Mouse (Mus musculus) bone marrow macrophage, adult 2 months (primary cell): ENCODE results near the gene Slc13a5.

Experiments
- CTCF ChIP-seq: IDR thresholded peaks from 2 replicates; pipeline ENCODE4 v1.5.1; 2012; ENCODE audit warnings: low read depth, mild to moderate bottlenecking, low read length, moderate library complexity
- POLR2A ChIP-seq: IDR thresholded peaks from 2 replicates; pipeline ENCODE4 v1.6.1; 2012; ENCODE audit warnings: mild to moderate bottlenecking, low read depth, low read length, borderline replicate concordance

DNA sequence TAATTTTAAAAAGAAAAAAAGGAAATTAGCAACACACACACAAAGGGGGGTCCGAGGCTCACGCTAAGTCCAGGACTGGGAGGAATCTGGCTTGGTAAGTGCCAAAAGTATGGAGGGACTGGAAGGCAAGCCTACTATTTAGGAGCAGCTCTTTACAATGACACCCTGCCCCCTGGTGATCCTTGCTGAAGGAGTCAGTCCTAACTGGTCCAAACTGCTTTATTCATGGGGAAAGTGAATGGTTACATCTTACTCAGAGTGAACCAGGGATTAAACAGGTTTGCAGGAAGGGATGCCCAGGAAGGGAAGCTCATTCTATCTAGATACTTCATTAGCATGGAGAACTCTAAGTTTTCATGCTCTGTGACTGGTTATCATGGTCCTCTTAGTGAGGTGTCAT, 20.1 kb upstream of the Slc13a5 start:
- TF ChIP-seq POLR2A (no peak), CTCF (no peak)
